Mouse (Mus musculus) kidney, postnatal 10 days (tissue): ENCODE results near the gene Rnf6.
A peak's percentile ranks its signal among the peaks of the same experiment; 100 is the strongest.
"Not testable (repeated sequence)": the region's sequence is repeated elsewhere in the genome, so short reads cannot be mapped to it uniquely, and the experiment has no call there.

ENCODE experiments used
- DNase-seq: peaks from one replicate; pipeline ENCODE4 v3.0.0; 2021; ENCODE audit warnings: mixed read lengths

The Rnf6 gene

DNA sequence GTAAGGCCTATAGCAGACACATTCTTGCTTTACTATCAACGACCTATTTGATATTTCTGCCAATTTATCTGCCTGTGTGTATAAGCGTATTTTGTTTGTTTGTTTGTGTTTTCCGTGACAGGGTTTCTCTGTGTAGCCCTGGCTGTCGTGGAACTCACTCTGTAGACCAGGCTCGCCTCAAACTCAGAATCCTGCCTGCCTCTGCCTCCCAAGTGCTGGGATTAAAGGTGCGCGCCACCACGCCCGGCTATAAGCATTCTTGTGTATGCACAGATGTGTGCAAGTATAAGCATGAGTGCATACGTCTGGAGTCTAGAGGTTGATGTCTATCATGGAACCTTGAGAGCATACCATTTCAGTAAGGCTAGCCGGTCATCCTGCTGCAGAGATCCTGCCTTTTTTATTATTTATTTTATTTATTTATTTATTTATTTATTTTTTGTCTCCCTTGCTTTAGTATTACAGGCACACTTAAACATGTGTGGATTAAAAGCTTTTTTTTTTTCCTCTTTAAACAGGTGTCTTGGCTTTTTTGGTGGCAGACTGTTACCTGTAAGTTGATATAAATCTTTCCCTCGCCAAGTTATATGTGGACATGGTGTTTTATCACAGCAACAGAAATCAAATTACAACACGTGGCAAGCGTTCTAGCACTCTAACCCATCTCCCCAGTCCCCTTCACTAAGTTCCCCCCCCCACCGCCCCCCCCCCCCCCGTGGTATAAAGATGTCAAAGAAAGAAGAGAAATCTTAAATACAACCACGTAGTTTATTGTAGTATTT, 8.7 kb upstream of the Rnf6 start:
- DNase-seq = no peak

GRCm38 (mm10) chr5:146227496-146227895, 6.1 kb upstream of the Rnf6 start:
- DNase-seq = no peak

- DNase-seq = no peak
These were observed 2.4 kb upstream of the Rnf6 start for GRCm38 (mm10) chr5:146223786-146224185.

- no peak for DNase-seq
These were observed 367 bp upstream of the Rnf6 start for GRCm38 (mm10) chr5:146221722-146222121.

GRCm38 (mm10) chr5:146220501-146220878, 865 bp downstream of the Rnf6 start:
- no peak for DNase-seq

- DNase-seq = peak; percentile 66
These were observed 15.8 kb downstream of the Rnf6 start for GRCm38 (mm10) chr5:146205537-146205936.

DNA sequence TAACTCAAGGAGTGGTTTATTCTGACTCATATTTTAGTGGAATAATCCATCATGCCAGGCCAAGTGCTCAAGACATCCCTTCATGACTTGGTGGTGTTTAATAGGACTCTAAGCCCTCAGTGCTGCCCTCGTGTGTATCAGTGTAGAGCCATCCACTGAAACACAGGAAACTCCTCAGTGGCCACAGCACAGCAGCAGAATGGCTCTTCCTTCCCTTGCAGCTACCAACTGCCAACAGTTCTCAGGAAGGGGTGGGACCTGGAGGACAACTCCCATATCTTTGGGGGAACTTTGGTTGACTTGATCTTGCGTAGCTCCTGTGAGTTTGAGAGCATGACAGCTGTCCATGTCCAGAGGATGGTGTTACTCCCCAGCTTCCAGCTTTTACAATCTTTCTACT, 17.4 kb downstream of the Rnf6 start:
- no peak for DNase-seq

DNA sequence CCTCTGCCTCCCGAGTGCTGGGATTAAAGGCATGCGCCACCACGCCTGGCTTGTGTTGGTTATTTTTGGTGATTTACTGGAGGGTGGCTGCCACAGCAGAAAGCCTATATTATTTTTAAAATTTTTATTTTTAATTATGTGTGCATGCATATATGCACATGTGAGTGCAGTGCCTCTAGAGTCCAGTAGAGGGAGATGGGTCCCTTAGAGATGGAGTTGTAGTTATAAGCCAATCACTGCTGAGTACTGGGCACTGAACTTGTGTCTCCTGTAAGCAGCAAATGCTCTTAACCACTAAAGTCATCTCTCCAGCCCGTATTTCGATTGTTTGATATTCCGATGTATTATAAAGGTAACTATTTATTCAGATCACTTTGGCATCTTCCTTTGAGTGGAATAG, 20.8 kb downstream of the Rnf6 start:
- no peak for DNase-seq

GRCm38 (mm10) chr5:146199540-146199939, 21.8 kb downstream of the Rnf6 start:
- DNase-seq = no peak

- DNase-seq = peak; percentile 29
These were observed 22.3 kb downstream of the Rnf6 start for GRCm38 (mm10) chr5:146199073-146199472.

DNA sequence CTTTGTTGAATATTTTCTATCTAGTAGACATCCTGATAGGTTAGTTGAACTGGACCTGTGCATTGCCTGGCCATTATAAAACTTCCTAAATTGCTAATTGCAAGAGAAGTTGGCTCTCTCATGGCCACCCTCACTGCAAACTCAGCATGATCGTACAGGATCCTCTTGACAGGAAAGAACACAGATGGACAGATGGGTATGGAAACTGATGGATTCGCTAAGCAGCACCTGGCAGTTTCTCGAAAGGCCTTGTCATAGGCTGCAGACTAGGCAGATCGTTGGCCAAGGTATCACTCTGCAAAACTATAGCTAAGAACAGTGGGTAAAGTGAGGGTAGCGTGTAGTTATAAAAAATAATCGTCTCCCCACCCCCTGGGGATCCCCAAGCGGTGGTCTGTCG, 28.0 kb downstream of the Rnf6 start:
- DNase-seq = no peak

GRCm38 (mm10) chr5:146190501-146191269, 30.7 kb downstream of the Rnf6 start:
- DNase-seq = no peak

DNA sequence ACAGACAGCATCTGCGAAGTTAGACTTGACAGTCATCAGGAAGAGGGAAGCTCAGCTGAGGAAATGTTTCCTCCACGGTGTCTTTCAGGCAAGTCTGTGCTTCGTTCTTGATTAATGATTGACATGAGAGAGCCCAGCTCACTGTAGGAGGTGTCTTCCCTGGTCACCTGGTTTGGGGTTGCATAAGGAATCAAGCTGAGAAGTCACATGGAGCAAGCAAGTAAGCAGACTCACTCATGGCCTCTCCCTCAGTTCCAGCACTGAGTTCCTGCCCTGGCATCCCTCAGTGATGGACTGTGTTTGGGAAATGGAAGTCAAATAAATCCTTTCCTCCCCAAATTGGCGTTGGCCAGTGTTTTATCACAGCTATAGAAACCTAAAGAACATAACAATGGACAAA, 31.3 kb downstream of the Rnf6 start:
- DNase-seq = no peak

- DNase-seq = no peak
These were observed 32.6 kb downstream of the Rnf6 start for GRCm38 (mm10) chr5:146188712-146189111.

GRCm38 (mm10) chr5:146188144-146188543, 33.2 kb downstream of the Rnf6 start:
- DNase-seq = peak; percentile 26

GRCm38 (mm10) chr5:146187441-146187840, 33.9 kb downstream of the Rnf6 start:
- DNase-seq = peak; percentile 80

- DNase-seq = not testable (repeated sequence)
These were observed 36.2 kb downstream of the Rnf6 start, which contains the start of gene 1700001J03Rik for GRCm38 (mm10) chr5:146185204-146185603. 1700001J03Rik (minus strand) TSS chr5:146185304.

GRCm38 (mm10) chr5:146172744-146173143, 48.6 kb downstream of the Rnf6 start:
- DNase-seq = peak; percentile 57

DNA sequence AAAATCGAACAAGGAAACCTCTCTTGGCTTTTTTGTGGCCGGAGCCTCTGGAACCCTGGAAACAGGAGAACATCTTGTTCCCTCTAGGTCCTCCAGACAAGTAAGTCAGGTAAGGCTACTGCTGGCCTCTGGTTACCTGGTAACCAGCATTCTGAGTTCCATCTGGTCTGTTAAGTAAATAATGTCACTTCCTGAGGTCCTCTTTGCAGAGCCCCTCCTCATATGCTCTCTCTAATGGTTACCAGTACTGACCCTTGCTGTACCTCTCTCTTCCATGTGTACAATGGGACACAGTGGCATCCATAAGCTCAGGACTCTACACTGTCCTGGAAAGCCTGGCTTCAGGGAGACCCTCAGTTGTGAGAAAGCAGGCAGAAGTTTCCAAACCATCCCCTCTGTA, 50.7 kb downstream of the Rnf6 start, which contains the start of gene Gm6309:
Gm6309 (minus strand) TSS at position 101 of the 400 bp plus-strand sequence.
- not testable (repeated sequence) for DNase-seq

GRCm38 (mm10) chr5:146160439-146160838, 60.9 kb downstream of the Rnf6 start, which contains the start of gene Gm5565:
Gm5565 (minus strand) TSS chr5:146160539.
- DNase-seq = not testable (repeated sequence)
